Mouse (Mus musculus): Measurements from ENCODE around the gene Srarp.

Srarp gene

GRCm38 (mm10) chr4:141425484-141426479 lies 10.1 kb downstream of the Srarp start:
- DNase-seq (ENCODE audit: low spot score), result no peak

- DNase-seq (ENCODE audit: low spot score), result no peak
These were observed 12.0 kb downstream of the Srarp start for GRCm38 (mm10) chr4:141423691-141424431.

DNA sequence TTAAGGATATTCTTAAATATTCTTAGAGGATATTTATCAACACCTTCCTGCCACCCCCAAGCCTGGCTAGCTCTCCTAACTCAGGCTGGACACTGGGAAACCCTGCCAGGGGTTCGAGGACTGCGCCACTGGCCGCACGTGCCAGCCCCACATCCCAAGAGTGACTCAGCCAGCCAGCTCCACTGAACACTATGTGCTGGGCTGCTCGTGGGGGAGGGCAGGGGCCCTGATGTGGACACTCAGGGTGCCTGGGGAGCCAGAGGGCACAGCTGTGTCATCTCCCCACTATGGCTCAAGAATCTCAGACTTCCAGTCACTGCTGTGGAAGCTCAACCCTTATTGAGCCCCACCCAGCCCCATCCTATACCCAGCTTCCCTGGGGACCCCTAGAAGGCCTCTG lies 12.6 kb downstream of the Srarp start:
- no peak for DNase-seq (ENCODE audit: low spot score)

GRCm38 (mm10) chr4:141422841-141423240 lies 13.1 kb downstream of the Srarp start:
- DNase-seq (ENCODE audit: low spot score), result no peak

GRCm38 (mm10) chr4:141421423-141421822 lies 14.5 kb downstream of the Srarp start:
- no peak for DNase-seq (ENCODE audit: low spot score)

DNA sequence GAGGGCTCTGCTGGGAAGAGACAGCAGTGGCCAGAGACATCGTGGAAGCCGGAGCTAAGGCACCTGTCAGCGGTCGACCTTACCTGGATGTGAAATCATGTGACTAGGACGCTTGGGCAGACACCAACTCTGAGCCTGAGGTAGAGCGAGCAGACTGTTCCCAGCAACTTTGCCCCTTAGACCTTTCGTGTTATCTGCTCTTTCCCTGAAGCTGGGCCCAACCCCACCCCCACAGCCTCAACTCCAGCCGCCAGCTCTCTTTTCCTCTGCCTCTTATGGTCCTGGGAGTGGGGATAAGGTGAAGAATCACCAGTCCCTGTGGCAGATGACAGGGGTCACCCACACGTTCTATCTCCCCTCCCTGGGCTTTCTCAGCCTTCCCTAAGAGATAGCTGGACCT lies 15.0 kb downstream of the Srarp start:
- no peak for DNase-seq (ENCODE audit: low spot score)

DNA sequence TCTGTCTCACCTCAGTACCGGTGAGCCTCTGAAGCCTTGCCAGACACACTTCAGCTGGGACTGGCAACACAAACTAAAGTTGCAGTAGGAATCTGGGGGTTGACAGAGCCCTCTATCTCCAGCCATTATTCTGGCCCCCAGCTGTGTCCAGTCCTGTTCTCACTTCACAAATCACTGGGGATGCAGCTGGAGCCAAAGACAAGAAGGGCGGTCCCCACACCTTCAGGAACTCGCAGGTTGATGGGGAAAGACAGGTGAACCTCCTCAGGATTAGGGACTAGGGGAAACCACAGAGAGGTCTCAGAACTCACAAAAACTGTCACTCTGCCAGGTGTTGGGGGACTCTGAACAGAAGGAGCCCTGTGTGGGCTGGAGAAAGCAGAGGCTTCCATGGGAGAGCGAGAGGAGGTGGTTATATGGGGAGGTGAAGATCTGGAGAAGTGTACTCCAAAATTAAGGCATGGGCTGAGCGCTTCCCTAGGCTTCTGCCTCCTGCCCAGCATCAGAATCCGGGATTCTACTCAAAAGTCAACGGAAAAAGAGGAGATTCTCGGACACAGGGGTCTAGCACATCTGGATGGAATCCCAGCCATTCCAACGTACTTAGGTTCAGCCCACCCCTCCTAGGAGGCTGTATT lies 15.6 kb downstream of the Srarp start, which contains the start of gene Hspb7:
Gene Hspb7, plus strand, starts transcription at position 588 of the 638 bp plus-strand sequence.
- no peak for DNase-seq (ENCODE audit: low spot score)

DNA sequence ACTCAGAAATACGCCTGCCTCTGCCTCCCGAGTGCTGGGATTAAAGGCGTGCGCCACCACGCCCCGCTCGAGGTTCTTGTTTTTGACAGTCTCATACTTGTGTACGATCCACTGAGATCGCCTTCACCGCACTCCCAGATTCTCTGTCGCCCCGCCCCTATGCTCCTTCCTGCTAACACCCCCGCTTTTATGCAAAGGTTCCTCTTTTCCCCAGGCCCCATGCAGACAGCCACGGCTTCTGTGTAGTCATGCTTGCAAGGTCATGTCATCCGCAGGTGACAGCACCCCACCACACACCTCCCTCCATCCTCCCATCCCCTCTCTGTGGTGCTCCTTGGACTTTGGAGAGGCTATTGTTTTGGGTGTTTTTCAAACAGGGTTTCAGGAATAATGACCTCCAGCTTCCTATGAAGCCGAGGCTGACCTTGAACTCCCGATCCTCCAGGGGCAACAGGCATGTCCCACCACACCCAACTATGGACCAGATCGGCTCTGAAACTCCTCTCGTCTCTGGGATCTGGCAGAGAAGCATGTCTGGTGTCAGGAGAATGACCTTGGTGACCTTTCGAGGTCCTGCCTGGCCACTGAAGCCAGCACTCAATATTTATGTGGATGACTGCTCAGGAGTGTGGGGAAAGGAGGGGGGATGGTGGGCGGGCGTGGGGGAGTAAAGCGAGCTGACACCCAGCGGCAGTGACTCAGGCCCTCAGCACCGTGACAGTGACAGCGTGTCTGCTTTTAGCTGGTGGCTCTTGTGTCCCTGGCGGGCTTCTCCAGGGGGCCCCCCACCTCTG lies 16.3 kb downstream of the Srarp start:
- no peak for DNase-seq (ENCODE audit: low spot score)

GRCm38 (mm10) chr4:141415924-141416323 lies 20.0 kb downstream of the Srarp start, which contains the start of gene Clcnkb:
Clcnkb (minus strand) TSS chr4:141416014.
- DNase-seq (ENCODE audit: low spot score), result no peak

GRCm38 (mm10) chr4:141411430-141411992 lies 24.4 kb downstream of the Srarp start:
- DNase-seq (ENCODE audit: low spot score), result no peak

DNA sequence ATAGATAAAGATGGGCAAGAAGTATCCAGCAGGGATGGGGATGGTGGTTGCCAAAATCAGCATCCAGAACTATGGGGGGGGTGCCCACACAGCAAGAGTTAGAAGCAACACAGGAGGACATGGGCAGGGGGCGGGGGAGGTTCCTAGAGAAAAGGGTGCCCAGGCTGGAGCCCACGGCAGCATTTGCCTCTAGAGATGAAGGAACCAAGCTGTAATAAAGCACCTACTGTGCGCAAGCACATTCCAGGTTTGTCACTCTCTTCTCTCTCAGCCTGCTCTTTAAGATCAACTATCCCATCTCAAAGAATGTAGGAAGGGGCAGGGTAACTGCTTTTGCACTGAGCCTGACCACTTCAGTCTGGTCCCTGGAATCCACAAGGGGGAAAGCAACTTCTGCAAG lies 27.3 kb downstream of the Srarp start:
- no peak for DNase-seq (ENCODE audit: low spot score)

GRCm38 (mm10) chr4:141406516-141407299 lies 29.2 kb downstream of the Srarp start:
- DNase-seq (ENCODE audit: low spot score), result no peak

DNA sequence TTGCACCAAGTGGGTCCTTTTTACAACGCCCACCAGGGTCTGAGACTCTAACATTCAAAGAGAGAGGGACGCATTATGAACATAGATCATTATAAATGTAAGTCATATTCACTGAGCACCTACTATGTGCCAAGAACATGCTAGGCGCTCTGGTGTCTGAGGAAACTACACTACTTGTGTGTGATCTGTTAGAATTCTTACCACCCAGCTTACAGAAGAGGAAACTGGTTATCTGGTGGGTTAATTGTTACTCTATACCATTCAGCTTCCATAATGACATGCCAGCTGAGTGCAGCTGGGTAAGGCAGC lies 30.6 kb downstream of the Srarp start:
- no peak for DNase-seq (ENCODE audit: low spot score)

GRCm38 (mm10) chr4:141404518-141405313 lies 31.2 kb downstream of the Srarp start:
- peak; percentile 74 for DNase-seq (ENCODE audit: low spot score)

GRCm38 (mm10) chr4:141400171-141400570 lies 35.7 kb downstream of the Srarp start:
- no peak for DNase-seq (ENCODE audit: low spot score)

DNA sequence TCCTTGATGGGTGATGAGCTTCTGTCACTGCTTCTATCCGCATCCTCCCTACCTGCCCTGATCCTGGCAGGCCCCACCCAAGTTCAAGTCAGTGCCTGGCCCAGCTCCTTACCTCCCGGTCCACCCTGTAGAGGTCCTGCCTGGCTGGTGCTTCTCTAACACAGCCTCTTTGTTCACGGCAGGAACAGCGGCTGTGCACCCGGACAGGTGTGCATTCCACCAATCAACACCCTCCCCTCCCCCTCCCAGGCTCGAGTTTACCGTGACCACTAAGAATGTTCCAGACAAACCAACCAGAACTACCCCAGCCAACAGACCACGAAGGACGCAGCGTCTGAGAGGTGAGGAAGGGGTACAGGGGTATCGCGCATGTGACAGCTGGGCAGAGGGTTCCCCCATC lies 37.4 kb downstream of the Srarp start, which contains the start of gene Clcnka:
Gene Clcnka, minus strand, starts transcription at position 180 of the 400 bp plus-strand sequence.
- DNase-seq (ENCODE audit: low spot score), result no peak

DNA sequence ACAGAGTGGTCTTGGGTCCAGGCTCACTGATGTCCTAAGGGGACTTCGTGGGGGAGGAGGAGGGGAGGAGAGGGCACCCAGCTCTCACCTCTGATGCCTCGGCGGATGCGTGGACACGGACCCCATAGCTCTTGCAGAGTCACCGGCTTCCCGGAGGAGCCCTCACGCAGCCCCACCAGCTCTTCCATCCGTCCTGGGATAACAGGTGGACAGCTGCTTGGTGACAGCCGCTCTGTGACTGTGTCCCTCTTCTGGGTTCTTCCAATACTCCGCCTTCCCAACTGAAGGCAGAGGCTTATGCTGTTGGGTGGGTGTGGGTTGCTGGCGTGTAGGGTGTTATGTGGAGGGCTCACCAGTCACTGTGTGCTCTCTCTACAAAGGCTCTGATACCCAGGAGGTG lies 38.0 kb downstream of the Srarp start:
- DNase-seq (ENCODE audit: low spot score), result no peak

- no peak for DNase-seq (ENCODE audit: low spot score)
These were observed 41.2 kb downstream of the Srarp start for GRCm38 (mm10) chr4:141394751-141395150.

DNA sequence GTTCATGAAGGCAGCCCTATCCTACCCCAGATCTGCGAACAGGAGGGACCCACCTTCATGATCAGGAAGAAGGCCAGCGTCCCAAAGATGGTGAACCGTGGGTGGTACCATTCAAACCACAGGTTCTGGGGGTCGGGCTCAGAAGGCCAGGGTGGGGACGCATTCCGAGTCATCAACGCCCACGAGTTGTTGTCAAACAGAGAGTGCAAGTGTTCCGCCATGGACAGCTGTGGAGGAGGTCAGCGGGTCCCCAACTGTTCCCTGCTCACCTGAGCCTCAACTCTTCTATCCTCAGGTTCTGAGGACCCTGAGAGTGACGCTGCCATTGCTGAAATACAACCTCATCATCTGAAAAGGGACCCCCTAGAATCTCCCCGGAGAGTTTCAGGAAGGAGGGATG lies 44.6 kb downstream of the Srarp start:
- DNase-seq (ENCODE audit: low spot score), result no peak

Data from urinary bladder, postnatal 10 days (tissue).